Mouse (Mus musculus) adrenal gland (tissue): ENCODE results near the gene Capg.
"Not testable (repeated sequence)": the region's sequence is repeated elsewhere in the genome, so short reads cannot be mapped to it uniquely, and the experiment has no call there.

Source experiments
- intact Hi-C: fragments of 180-260 bp; cut with DNase I; formaldehyde crosslinking; loops from one replicate; pipeline ENCODE4 v1.15.1; 2025

Gene Capg

DNA sequence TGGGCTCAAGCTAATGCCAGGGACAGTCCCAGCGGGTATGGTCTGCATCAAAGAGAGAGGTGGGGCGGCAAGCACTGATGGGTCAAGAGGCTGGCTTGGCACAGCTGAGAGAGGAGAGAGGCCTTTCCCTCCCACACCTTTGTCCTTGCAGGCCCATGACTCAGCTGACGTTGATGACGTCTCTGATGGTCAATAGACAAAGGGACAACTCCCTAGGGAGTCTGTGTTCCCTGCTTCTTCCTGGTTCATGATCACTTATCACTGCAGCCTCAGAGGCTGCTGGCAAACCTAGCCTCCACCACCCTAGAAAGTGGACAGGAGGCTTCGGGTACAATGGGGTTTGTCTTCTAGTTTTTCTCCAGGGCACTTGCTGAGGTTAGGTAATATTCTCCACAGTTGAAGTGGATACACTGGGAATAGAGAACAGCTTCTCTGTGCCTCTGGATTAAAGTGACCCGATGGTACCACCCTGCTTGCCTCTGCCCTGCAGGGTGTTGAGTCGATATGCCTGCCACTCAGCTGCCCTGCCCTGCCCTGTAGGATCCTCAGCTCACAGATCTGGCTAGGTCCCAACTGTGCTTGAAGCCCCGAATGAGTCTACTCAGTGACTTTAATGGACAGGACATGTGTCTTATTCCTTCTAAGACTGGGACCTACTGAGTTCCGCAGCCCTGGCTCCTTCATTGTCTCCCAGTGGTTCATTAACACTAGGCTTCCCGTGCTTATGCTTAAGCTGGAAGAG is 15.6 kb upstream of the Capg start:
- intact Hi-C loops: no loop called here

DNA sequence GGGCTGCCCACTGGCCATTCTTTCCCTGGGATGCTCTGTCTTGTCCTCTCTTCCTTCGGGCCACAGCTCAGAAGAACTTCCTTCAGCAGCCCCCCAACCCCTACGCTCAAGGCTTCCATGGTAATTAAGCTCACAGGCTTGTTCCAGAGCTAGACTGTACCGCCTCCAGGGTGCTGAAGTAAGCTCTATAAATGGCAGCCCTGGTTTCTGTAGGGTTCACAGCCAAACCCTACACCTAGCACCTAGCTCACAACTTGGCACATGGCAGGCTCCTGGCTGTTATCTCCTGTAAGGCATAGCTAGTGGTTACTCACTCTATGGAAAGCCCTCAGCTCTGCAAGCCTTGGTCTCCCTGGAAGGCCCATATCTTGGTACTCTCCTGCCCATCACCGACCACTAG is 11.6 kb upstream of the Capg start:
- intact Hi-C loops: no loop called here

DNA sequence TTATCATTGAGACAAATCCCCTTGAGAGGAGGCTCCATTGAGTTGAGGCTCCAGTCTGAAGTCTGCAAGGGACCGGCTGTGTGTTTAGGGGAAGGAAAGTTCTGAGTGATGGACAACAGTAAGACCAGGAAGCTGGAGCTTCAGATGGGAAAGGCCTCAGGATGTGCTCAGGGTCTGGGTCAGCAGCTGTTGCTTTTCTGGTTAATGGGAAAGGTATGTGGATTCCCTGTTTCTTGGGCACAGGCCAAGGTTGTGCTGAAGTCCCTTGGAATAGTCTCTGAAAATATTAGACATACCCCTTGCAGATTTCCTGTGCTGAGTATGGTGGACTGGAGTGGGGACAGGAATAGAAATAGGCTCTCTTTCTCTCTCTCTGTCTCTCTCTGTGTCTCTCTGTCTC is 10.6 kb upstream of the Capg start:
- intact Hi-C loops: not testable (repeated sequence)

DNA sequence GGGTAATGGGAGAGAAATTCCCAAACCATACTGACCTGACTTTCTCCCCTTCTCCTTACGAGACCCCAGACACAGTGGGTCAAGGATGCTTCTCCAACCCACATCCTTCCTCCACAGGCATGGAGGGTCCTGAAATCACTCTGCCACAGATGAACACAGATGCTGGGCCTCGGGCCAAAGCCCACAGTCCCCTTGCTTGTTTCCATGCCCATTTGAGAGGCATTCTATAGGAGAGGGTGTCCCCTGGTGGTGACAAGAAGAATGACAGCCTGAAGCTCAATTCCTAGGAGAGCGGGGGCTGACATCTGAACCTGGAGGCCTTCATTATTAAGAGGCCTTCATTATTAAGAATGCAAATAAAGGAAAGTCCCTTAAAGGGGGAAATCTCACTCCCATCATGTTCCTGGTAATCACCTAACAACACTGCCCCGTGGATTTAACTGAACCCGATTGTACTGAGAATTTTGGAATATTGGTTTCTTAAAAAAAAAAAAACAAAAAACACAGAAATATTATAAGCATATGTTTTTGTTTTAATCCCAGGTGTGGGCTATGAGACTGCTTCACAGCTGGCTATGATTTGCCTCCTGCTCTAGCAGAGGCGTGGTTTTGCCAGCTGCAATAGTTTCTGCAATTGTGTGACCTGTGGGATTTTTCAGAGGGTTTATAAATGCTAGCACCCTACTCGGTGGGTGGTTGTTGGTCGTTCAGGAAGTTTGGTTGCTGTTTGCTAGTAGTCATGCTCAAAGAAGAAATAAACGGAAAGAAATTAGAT is 10.0 kb upstream of the Capg start:
- intact Hi-C loops: loop anchor here (1.0 kb wide), 1 partner anchor 106 kb away; no protein-coding TSS in a partner anchor

DNA sequence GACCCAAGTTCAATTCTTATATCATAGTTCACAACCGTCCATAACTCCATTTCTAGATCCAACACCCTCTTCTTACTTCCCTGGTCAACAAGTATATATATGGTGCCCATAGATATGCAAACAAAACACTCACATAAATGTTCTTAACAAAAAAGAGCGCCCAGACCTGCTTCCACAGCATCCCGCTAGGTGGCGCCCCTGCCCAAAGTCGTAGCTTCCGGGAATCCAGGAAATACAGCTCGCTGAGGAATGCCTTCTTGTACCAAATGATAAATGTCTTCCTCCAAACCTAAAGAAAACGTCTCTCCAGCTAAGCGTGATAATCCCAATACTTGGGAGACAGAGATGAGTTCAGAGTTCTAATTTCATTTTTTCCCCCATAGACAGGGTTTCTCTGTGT is 9.0 kb upstream of the Capg start:
- intact Hi-C loops: loop anchor here (1.0 kb wide), 1 partner anchor 31 kb away; no protein-coding TSS in a partner anchor

DNA sequence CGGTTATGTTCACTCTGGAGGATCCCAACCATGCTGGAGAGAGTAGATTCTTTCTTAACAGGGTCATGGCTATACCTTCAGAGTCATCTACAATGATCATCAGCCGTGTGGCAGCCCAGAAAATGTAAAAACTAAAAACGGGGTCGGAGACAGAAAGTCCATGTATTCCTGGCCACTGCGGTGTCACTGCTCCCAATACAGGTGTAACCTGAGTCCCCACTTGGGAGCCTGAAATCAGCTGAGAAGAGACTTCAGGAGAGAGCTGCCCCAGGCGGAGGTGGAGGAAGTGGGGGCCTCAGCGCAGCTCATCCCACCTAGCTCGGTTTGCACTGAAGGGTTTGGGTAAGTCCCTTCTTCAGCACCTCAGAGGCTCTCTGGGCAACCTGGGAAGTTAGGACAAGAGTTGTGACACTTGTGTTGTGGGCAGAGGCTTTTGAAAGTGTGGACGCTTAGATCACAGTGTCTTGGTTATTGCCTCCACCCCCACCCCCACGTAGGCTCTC is 6.1 kb upstream of the Capg start:
- intact Hi-C loops: no loop called here

DNA sequence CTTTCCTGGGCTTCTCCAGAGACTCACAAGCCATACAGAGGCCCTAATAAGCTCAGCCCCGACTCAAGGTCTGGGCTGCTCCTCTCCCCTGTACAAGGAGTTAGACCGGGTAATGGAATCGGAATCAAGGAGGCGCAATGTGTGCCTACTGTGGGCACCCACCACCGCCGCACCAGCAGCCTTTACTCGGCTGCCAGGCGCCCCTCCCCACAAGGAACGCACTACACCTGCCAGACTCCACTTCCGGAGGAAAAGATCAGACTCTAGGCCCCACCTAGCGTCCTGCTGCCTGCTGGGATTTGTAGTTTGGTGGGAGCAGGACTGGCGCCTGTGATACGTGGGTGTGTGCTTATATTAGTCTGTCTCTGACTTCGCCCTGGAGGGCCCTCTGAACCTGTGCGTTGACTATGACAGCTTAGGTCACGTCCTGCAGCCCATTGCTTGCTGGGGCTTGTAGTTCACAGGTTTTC is 5.6 kb upstream of the Capg start:
- intact Hi-C loops: no loop called here

DNA sequence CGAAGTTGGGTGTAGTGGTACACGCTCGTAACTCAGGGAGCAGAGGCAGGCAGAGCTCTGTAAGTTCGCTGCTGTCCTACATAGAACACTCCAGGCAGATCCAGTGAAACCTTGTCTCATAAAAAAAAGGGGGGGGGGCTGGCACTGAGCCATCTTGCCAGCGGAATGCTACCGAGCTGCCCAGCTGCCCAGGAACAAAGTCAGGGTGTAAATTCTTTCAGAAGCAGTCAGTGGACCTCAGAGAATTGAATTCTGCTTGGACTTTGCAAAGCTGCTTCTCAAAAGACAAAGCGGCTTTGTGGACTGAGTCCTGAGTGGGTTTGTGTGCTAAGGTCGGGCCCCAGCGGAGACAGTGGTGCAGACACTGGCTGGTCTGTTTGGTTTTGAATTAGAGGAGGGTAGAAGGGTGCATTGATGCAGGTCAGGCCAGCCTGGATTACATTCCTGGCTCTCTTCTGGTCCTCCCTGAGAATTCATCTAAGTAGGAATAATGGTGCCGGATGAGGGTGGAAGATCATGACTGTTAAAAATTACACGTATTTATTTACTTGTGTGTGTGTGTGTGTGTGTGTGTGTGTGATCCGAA is 833 bp upstream of the Capg start:
- intact Hi-C loops: no loop called here

DNA sequence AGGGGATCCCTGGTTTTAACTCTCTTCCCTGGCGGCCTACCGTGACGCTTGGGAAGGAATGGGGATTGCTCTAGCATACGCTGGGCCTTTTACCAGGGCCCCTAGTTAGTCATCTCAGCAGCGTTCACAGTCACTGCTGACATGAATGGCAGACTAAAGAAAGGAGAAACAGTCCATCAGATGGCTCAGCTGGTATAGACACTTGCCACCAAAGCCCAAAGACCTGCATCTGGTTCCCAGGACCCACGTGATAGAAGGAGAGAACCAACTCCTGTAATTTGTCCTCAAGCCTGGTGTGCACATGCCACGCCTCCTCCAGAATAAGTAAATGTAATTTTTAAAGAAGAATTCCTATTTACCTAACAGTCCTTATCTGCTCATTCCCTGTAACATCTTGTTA is 1.2 kb downstream of the Capg start:
- intact Hi-C loops: no loop called here

DNA sequence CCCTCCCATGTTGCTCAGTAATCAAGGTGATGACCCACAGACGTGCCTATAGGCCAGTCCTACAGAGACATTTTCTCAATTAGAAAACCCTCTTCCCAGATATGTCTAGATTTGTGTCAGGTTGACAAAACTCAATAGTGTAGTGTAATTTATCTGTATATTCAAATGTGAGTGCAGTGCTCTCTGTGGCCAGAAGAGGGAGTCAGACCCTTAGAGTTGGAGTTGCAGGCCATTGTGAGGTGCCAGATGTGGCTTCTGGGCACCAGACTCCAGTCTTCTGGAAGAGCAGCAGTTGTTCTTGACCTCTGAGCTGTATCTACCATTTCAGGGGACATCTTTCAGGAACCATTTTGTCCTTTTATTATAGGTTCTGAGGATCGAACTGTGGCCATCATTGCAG is 2.9 kb downstream of the Capg start:
- intact Hi-C loops: no loop called here

DNA sequence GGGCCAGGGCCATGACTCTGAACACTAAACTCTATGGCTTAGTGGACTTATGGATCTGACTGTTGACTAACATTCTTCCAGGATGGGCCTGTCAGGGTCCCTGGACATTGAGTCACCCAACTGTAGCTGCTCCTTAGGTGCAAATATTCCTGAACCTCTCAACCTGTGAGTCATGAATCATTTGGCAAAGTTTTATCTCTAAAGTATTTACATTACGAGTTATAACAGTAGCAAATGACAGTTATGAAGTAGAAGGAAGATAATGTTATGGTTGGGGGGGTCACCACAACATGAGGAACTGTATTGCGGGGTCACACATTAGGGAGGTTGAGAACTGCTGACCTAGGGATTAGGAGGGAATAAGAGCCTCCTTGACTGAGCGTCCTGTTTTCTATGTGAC is 3.7 kb downstream of the Capg start:
- intact Hi-C loops: no loop called here

DNA sequence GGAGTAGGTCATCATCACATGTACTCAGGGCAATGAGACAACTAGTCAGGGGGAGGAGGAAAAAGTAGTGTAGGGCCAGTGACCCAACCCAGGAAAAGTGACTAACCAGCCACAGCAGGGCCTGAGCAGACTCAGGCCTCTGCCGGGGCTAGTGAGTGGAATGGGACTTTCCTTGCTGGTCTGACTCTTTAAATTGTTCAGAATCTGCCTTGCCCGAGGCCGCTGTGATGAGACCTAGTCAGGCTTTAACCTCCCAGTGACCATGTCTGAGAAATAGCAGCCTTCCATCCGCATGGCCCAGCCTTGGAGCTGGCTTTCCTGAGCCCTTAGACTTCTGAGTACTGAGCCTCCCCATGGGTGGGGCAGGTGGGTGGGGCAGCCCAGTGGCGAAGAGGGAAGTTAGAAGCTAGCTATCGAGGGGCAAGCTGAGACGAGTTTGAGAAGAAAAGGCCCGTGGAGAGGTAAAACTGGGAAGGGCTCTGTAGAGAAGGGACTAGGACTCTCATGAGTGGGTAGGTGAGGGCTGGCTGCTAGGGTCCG is 4.9 kb downstream of the Capg start:
- intact Hi-C loops: no loop called here

DNA sequence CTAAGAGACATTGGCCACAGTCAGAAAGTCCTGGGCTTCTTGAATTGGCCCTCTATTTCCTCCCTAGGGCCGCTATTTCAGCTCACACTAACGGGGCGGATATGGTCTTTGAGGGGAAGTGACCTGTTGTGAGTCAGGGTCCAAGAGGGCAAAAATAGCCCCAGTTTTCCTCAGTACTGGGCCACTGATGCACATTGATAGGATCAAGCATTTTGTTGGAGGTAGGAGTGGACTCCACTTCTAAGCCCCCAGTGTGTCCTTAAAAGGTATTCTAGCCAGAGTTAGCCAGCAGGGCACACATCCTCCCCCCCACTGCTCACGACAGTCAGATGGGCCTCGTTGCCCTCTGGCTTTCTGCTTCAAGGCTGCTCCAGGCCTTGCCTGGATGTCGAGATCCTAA is 5.8 kb downstream of the Capg start:
- intact Hi-C loops: no loop called here

DNA sequence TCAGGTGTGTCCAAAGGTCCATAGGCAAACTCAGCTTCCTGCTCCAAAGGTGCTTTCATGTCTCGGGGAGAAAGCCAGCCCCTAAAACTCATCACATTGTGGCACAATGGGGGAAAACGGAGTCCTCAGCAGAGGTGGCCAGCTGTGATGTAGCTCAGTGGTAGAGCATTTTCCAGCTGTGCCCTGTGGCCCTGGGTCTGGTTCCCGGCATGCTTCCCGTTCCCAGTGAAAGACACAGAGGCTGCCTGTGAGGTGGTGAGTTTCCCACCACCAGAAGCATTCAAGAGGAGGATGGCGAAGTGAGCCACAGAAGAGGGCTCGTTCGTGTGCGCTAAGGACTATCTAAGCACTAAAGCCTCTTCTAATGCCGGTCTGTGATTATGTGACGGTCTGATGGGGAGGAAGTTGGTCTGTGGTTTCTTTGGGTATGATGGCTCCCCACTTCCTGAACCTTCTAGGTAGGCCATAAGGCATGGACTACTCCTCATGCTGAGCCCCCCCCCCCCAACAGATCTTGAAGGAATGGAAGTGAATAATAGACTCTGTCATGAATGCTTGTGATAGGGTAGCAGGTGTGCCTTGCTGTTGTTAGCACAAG is 6.4 kb downstream of the Capg start:
- intact Hi-C loops: no loop called here

DNA sequence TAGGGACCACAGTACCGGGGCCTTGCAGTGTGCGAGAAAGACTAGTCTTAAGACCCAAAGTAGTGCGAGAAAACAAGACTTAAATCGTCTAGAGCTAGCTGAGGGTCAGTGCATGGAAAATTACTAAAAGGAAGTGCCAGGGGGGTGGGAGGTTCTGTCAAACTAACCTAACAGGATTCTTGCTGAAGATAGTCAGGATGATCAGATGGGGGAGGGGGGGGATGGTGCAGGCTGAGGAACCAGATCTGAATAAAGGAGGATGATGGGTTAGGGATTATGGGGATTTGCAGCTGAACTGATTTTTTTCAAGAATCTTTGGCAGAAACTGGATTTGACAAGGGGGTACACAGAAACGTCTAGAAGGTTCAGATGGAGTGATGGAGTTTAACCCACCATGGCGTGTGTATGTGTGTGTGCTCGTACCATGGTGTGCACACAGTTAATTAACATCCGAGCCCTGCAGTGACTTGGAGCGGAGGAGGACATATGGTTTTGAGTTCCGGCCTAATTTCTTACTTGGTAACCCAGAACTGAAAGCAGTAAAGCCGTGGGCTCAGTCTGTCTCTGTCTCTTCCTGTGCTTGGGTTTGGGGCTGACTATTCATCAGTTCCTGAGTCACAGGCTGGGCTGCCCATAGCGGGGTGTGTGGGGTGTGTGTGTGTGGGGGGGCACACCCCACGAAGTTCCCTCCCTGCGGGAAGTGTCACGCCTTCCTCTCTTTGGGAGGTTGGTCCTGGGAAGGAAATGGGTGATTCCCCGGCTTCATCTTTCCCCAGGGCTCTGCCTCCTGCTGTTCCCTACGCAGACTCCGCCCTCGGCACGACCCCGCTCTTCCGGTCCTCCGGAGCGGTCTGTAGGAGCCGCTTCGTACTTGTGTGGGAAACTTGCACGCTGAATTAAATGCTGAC is 8.2 kb downstream of the Capg start:
- intact Hi-C loops: no loop called here

DNA sequence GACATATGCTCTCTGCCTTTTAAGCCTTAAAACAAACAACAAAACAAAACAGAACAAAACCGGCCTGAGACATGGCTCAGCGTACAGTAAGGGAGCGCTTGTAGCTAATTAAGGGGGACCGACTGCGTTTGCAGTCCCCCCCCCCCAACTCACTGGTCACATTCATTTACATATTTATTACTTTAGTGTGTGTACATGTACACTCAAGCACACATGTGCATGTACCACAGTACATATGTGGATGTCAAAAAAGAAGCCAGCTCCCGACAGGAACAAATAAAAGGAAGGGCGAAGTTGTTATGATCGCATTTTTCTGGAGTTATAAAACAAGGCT is 8.9 kb downstream of the Capg start:
- intact Hi-C loops: no loop called here

DNA sequence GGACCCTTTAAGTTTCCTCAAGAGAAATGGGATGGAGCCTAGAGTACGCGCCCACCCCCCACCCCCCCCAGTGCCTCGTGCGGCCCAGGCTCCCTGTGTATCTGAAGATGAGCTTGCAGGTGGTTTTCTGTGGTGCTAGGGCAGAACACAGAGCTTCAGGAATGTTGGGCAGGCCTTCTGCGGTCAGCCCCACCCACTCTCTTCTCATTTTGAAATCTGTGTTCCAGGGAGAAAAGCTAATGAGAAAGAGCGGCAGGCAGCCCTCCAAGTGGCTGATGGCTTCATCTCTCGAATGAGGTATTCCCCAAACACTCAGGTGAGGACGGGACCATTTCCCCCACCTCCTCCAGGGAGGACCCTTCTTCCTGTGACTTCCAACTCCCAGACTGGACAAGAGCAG is 16.6 kb downstream of the Capg start:
- intact Hi-C loops: no loop called here

DNA sequence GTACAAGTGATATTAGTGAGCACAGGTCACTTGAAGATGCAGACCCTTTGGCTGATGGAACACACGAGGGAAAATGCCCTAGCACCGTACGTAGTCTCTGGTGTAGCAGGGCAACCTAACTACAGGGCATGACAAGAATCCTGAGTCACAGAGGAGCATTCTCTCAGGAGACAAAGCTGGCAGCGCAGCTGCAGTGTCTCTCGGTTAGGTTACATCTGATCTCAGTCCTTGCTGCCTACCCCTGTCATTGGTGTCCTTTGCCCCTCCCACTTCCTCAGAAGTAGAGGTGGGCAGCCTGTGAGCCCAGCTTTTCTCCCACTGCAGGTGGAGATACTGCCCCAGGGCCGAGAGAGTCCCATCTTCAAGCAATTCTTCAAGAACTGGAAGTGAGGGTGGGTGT is 18.3 kb downstream of the Capg start:
- intact Hi-C loops: no loop called here

DNA sequence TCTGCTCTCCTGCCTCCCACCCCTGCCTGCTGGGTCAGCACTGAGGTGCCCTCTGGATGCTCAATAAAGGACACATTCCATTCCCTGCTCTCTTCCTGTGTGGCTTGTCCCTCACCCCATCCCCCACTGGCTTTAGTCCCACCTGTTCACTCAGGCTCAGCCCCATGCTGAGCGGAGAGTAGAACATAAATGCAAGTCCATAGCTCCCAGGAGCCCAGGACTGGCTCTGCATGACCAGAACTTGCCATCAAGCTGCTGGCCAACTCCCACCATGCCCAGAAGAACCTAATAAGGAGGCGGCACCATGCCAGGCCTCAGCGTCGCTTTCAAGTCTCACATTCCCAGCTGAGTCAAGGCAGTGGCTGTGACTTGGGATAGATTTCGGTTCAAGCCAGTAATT is 18.7 kb downstream of the Capg start:
- intact Hi-C loops: no loop called here

DNA sequence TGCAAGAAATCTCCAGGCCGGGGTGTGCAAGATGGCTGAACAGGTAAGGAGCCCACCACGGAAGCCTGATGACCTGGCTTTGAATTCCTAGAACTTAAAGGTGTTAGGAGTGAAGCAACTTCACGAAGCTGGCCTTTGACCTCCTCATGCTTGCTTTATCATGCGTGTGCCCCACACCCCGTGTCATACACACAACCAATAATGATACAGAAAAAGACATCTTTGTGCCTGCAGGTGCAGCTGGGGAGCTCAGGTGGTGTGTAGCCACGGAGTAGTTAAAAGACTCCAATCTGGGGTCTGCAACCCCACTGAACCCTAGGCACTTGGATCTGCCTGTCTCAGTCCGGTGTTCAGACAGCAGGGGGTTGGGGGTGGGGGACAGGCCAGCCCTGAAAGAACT is 21.3 kb downstream of the Capg start:
- intact Hi-C loops: no loop called here

DNA sequence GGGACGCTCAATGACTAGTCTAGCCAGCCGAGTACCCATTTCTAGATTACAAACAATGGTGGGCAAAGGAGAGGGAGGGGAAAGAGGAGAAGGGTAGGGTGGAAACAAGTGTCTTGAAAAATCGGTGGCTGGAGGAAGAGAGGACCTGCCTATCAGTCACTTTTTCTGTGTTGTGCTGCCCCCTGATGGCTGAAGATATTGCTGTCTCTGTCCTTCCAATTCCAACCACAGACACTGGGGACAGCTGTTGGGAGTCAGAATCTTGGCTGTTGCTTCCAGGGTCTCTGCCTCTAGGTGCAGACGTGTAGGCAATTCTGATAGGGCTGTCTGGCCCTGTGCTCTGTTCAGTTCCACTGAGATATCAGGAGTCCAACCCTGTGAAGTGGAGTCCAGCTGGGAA is 21.9 kb downstream of the Capg start:
- intact Hi-C loops: loop anchor here (1.0 to 2.0 kb wide), 2 partner anchors 31 to 137 kb away; no protein-coding TSS in a partner anchor
